Mouse (Mus musculus): ENCODE data around the gene Sugp1.
A peak's percentile ranks its signal among the peaks of the same experiment; 100 is the strongest.
"Not testable (repeated sequence)": the region's sequence is repeated elsewhere in the genome, so short reads cannot be mapped to it uniquely, and the experiment has no call there.

Gene Sugp1

GRCm38 (mm10) chr8:70043996-70044395 lies 1.4 kb downstream of the Sugp1 start:
- DNase-seq (ENCODE audit: low spot score) = no peak

DNA sequence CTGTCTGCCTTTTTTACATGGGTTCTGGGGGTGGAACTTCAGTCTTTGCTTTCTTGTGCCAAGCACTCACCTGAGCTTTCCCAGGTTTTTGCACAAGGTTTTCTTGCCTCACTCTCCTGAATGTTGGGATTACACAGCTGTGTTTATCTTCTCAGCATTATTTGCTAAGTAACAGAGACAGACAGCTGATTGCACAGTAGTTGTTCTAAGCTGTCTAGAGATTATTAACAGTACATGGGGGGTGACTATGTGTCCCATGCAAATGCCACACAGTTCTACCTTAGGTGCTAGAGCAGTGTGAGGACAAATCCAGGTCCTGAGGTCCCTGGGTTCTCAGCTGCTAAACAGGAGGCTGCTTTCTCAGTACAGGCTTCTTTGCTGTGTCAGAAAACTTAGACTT lies 7.0 kb downstream of the Sugp1 start:
- DNase-seq (ENCODE audit: low spot score) = no peak

- DNase-seq (ENCODE audit: low spot score) = not testable (repeated sequence)
Observed at GRCm38 (mm10) chr8:70050434-70050833, 7.8 kb downstream of the Sugp1 start.

DNA sequence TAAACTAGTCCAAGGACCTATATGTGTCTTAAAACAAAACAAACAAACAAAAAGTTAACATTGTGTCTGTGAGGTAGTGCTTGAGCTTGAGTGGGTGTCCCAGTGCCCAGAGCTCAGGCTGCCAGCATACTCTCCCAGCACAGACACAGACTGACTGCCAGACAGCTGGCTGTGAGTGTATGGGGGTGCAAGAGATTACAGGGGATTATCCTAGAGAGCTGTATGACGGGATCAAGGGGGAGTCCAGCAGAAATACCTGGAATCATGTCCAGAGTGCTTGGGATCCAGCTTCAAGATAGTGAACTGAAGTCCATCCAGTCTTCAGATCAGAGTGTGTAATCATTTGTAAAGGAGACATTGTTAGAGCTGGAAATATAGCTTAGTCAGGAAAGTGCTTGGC lies 15.1 kb downstream of the Sugp1 start:
- DNase-seq (ENCODE audit: low spot score) = no peak

DNA sequence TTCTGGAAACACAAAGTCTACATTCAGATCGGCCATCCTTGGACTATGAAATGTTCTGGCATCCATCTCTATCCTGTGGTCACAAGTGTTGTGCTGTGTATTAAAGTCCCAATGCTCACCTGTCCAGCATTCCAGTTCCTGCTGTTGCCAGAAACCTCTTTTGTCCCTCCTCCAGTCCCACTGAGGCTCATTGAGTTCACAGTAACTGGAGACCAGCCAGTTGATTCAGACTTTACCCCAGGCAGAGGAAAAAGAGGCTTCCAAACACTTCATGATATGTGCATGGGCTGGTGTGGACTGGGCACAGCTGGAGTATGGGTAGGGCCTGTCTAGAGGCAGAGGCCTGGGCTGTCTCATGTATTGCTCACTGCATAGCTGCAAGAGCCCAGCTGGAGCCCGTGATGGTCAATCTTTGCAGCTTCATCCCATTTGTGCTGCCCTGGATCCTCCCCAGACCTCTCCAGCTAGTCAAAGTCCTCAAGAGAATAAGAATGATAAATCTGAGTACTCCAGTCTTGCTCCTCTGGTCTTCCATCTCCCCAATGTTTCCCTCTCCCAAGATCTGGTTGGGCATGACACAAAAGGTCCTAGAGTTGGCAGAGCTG lies 29.3 kb downstream of the Sugp1 start:
- no peak for DNase-seq (ENCODE audit: low spot score)

DNA sequence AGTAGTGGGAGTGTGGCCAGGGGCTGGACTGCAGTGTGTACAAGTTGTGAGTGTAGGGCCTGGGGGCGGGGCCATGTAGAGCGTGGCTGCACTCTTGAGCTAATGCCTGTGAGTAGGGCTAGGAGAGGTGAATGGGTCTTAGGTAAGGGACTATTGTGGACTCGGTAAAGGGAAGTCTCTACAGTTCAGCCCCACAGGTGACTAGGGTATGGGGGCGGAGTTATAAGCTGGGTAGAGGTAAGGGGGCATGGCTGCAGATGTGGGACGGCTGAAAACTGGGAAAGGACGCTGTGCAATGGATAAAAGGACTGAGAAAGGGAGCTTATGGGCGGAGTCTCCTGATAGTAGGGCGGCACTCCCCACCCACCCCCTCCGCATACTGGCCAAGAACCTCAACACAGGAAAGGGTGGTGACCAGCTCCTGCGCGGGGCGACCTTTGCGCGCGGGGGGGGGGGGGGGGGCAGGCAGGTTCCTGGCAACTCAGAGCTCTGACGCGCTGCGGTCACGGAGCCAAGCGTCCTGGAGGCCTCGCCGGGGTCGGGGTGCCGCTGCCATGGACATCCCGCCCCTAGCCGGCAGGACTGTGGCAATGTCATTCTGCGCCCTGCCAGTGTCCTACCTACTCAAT lies 29.9 kb downstream of the Sugp1 start, which contains the start of gene Tm6sf2:
TSS of gene Tm6sf2 (plus strand) at position 484 of the 629 bp plus-strand sequence.
- no peak for DNase-seq (ENCODE audit: low spot score)

GRCm38 (mm10) chr8:70073120-70073519 lies 30.5 kb downstream of the Sugp1 start:
- DNase-seq (ENCODE audit: low spot score) = no peak

GRCm38 (mm10) chr8:70073682-70074081 lies 31.1 kb downstream of the Sugp1 start:
- DNase-seq (ENCODE audit: low spot score) = no peak

- no peak for DNase-seq (ENCODE audit: low spot score)
Observed at GRCm38 (mm10) chr8:70081976-70082375, 39.4 kb downstream of the Sugp1 start.

GRCm38 (mm10) chr8:70083285-70083684 lies 40.7 kb downstream of the Sugp1 start, which contains the start of gene Hapln4:
Gene Hapln4, plus strand, starts transcription at chr8:70083457.
- DNase-seq (ENCODE audit: low spot score) = no peak

GRCm38 (mm10) chr8:70084191-70085065 lies 41.8 kb downstream of the Sugp1 start:
- no peak for DNase-seq (ENCODE audit: low spot score)

DNA sequence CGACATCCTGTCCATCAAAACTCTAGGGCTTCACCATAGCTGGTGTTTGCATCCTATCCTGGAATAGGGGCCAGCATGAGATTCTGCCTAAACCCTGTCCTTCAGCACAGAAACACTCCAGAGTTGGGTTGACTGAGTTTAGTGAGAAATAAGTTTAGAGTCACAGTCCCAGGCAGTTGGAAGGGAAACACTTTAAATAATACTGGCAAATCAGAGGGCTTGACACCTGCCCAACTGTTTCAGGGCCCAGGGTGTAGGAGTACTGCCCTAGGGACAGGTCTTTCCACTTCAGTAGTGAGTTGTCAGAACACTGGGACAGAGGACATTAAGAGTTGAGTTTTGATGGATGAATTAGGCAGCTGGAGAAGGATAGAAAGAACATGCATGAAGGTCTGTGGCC lies 43.5 kb downstream of the Sugp1 start:
- DNase-seq (ENCODE audit: low spot score) = no peak

- no peak for DNase-seq (ENCODE audit: low spot score)
Observed at GRCm38 (mm10) chr8:70087237-70087636, 44.6 kb downstream of the Sugp1 start.

GRCm38 (mm10) chr8:70087836-70088650 lies 45.4 kb downstream of the Sugp1 start:
- no peak for DNase-seq (ENCODE audit: low spot score)

DNA sequence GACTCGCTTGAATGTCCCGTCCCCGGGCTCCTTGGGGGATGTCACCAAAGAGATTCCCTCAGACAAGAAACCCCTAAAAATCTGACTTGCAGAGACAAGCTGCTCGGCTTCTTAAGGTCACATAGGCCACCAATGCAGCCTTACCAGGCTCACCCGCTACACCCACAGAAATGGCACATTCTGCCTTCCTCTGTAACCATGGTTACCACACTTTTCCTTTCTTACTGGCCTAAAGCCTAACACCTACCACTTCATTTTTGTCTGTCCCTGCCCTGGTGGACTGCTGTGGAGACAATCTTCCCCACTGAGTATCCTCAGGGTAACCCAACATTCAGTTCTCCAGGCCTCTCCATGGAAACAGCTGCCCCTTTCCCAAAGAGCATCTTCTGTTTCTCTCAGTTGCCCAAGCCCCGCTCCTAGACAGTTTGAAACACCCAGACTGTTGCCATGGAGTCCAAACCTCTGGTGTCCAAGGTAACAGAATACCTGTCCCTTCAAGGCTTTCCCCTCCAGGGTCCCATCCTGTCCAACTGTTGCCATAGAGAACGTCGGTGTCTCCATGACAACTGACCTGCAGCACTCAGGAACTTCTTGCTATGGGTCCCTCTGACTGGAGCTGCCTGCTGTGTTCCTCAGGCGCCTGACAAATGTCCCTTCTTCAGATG lies 46.8 kb downstream of the Sugp1 start:
- no peak for DNase-seq (ENCODE audit: low spot score)

DNA sequence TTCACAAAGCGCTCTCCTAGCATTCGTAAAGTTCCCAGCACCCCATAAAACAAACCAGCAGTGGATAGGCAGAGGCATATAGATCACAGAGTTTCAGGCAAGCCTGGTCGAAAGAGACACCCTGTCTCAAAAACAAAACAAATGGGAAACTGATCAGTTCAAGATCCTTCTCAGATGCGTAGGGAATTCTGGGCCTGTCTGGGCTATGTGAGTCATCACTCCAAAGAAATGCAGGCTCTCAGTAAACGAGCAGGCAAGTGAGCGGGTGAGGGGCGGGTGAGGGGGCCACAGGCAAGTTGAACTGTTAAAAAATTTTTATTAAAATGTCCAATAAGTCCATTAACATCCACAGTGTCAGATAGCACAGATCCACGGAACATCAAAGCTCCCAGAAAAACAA lies 50.2 kb downstream of the Sugp1 start:
- no peak for DNase-seq (ENCODE audit: low spot score)

DNA sequence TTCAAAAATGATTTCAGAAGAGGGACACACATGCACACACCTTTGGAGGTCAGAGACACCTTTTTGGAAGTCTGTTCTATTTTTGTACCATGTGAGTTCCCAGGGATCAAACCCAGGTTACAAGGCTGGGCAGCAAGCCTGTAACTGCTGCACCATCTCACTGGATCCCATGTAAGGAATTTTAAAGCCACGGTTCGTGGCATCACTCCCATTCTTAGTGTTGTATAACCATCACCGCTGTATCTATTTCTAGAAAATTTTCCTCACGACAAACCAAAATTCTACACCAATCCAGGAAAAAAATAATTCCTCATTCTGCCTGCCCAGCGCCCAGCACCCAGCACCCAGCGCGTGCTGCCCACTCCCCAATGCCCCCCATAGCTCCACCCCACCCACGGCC lies 56.7 kb downstream of the Sugp1 start:
- no peak for DNase-seq (ENCODE audit: low spot score)

DNA sequence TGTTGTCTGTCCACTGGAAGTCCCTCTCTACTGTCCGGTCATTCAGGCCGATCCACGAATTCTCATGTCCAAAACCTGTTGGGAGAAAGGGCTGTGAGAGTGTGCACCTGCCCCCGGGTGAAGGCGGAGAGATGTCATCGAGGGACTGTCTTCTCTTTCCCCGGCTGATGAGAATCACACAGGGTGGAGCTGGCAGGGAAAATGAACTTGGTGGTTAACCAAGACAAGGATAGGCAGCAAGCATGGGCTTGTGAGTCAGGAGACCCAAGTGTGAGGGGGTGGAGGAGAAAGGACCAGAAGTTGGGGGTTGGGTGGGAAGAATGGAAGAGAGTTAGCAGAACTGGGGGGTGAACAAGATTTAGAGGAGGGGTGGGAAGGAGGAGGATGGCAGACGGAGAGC lies 57.6 kb downstream of the Sugp1 start:
- no peak for DNase-seq (ENCODE audit: low spot score)

DNA sequence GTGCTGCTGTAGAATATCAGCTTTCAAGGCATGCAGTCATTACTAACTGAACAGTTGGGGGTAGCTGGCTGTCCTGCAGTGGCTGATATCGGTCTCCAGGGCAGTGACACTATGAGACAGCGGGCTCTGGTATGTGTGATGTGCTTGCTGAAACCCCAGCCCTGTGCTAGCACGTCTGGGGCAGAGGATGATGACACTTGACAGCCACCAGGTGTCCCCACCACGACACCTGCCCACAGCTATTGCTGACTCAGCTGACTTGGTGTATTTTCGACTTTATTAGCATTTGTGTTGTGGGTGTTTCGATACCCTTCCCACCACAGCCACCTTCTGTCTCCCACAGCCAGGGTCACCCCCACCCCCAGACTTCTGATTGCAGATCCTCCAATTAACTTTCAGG lies 61.9 kb downstream of the Sugp1 start:
- peak; percentile 72 for DNase-seq (ENCODE audit: low spot score)

GRCm38 (mm10) chr8:70104922-70105321 lies 62.3 kb downstream of the Sugp1 start:
- no peak for DNase-seq (ENCODE audit: low spot score)

GRCm38 (mm10) chr8:70110451-70110850 lies 67.8 kb downstream of the Sugp1 start:
- no peak for DNase-seq (ENCODE audit: low spot score)
